Mouse (Mus musculus): Measurements from ENCODE around the gene Ccl22.

DNA sequence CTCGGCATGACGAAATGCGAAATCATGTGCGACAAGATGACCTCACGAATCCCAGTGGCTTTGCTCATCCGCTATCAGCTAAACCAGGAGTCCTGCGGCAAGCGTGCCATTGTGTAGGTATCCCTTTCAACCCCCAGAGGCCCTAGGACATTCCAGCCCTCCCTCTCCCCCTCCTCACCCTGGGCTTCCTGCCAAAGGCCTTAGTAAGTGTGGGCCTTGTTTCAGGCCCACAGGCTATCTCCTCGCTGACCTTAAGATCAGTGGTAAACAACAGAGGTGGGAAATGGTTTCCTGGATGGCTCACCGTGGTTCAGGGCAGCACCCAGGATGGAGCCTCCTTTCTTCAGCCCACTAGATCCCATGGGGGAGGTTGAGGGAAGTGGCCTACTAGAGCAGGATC is 32.6 kb downstream of the Ccl22 start:
- no peak for TF ChIP-seq CTCF (IDR thresholded peaks at IDR 0.05; ENCODE audit: control insufficient read depth, insufficient read depth, low read length)
- no peak for TF ChIP-seq POLR2A (IDR thresholded peaks at IDR 0.05; ENCODE audit: borderline replicate concordance, control insufficient read depth, low read depth, low read length)
